Mouse (Mus musculus): Measurements from ENCODE around the gene Ptprt. TPM values are rescaled to one million over a fixed set of nuclear protein-coding genes. Genes with fewer than 3 reads are reported as not detected.

Gene Ptprt
- polyA plus RNA-seq (2012; rRNA removed), result 0.94 and 1.1 TPM in 2 replicates

DNA sequence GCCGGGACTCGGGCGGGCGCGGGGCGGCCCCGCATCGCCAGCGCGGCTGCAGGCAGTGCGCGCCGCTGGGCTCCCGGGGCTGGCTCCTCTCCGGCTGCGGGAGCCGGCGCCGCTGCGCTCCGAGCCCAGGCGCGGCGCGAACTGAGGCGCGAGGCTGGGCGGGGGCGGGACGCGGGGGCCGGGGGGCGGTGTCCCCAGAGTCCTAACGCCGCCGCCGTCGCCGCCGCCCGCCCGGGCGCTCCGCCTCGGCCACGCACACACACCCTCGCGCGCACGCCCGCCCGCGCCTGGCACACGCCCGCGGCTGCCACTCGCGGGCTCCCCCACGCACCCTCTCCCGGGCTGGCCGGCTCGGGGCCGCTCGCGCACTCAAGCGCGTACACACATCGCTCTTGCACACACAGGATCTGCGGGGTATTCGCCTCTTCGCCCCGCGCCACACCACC is at the start of gene Ptprt:
Gene Ptprt (minus strand): TSS at position 207 of the 446 bp plus-strand sequence.
- TF ChIP-seq POLR2A (IDR thresholded peaks at IDR 0.05; ENCODE audit: control insufficient read depth, extremely low read depth, insufficient read depth, low read length, poor library complexity) (no peak), CTCF (IDR thresholded peaks at IDR 0.05; ENCODE audit: borderline replicate concordance, control insufficient read depth, extremely low read depth, insufficient read depth, low read length, poor library complexity) (no peak)
- peaks cover 6% of the 10 kb centered on the region; the same call in 1 of the 2 replicates for H3K27me3 ChIP-seq (ENCODE audit: control insufficient read depth, insufficient read depth, low read length)
- no peaks in the 10 kb centered on the region for H3K36me3 ChIP-seq (ENCODE audit: control insufficient read depth, insufficient read depth, low read length)
- H3K4me3 ChIP-seq (ENCODE audit: control insufficient read depth, insufficient read depth, low read length), result no peak within 1 kb of the TSS
- 7% methylated on average over 73 of the region's 73 CpGs for WGBS
- no peak within 1 kb of the TSS for H3K27ac ChIP-seq (ENCODE audit: control insufficient read depth, insufficient read depth, low read length)
- no peak for DNase-seq
- H3K4me1 ChIP-seq (replicated peaks; ENCODE audit: control insufficient read depth, insufficient read depth, low read length), result no peaks in the 10 kb centered on the region

- Histone ChIP-seq H3K27me3 (ENCODE audit: control insufficient read depth, insufficient read depth, low read length) (no peaks in the 10 kb centered on the region), H3K27ac (ENCODE audit: control insufficient read depth, insufficient read depth, low read length) (no peak overlapping the region), H3K4me1 (replicated peaks; ENCODE audit: control insufficient read depth, insufficient read depth, low read length) (no peaks in the 10 kb centered on the region), H3K4me3 (ENCODE audit: control insufficient read depth, insufficient read depth, low read length) (no peak overlapping the region), H3K36me3 (ENCODE audit: control insufficient read depth, insufficient read depth, low read length) (no peaks in the 10 kb centered on the region)
- TF ChIP-seq POLR2A (IDR thresholded peaks at IDR 0.05; ENCODE audit: control insufficient read depth, extremely low read depth, insufficient read depth, low read length, poor library complexity), result no peak
- TF ChIP-seq CTCF (IDR thresholded peaks at IDR 0.05; ENCODE audit: borderline replicate concordance, control insufficient read depth, extremely low read depth, insufficient read depth, low read length, poor library complexity), result no peak
- DNase-seq, result no peak
- WGBS, result 83% methylated on average over 2 of the region's 2 CpGs
Measured at GRCm38 (mm10) chr2:162710443-162710842, 49.5 kb upstream of the Ptprt start.

DNA sequence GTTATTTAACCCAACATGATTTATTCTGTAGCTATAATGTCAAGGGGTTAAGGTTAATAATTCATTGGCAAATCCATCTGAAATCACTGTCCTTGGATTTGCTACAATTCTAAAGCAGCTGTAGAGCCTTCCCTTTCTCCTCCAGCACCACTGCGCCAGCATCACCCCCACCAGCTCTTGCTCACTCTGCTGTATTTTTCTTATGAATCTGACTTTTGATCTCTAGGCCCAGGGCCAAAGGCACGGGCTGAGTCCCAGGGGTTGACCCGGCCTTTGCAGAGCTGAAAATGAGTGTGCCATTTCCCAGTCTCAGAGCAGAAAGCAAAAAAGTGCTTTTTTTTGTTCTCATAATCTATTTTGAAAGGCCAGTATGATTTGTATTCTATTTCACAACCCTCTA is 38.7 kb upstream of the Ptprt start:
- Histone ChIP-seq H3K36me3 (ENCODE audit: control insufficient read depth, insufficient read depth, low read length) (no peaks in the 10 kb centered on the region), H3K27ac (ENCODE audit: control insufficient read depth, insufficient read depth, low read length) (no peak overlapping the region), H3K27me3 (ENCODE audit: control insufficient read depth, insufficient read depth, low read length) (no peaks in the 10 kb centered on the region), H3K4me1 (replicated peaks; ENCODE audit: control insufficient read depth, insufficient read depth, low read length) (no peaks in the 10 kb centered on the region), H3K4me3 (ENCODE audit: control insufficient read depth, insufficient read depth, low read length) (no peak overlapping the region)
- no peak for TF ChIP-seq POLR2A (IDR thresholded peaks at IDR 0.05; ENCODE audit: control insufficient read depth, extremely low read depth, insufficient read depth, low read length, poor library complexity)
- no peak for TF ChIP-seq CTCF (IDR thresholded peaks at IDR 0.05; ENCODE audit: borderline replicate concordance, control insufficient read depth, extremely low read depth, insufficient read depth, low read length, poor library complexity)
- 91% methylated on average over 3 of the region's 3 CpGs for WGBS
- no peak for DNase-seq

DNA sequence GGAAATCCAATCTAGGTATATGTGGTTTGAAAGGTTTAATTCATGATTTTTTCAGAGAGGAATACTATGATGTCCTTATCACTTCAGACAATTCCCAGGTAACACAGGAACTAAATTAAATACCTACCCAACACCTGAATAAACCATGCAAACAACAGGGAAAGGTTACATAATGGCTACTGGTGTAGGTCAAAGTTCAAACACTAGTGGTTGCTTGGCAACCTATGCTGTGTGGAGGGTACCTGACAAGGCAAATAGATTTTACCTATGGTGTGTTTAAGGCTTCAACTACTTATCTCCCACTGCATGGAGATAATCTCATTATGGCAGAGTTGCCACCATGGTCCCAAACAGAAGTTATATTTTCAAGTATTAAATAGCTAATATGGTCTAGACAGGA is 38.1 kb upstream of the Ptprt start:
- DNase-seq, result no peak
- Histone ChIP-seq H3K4me1 (replicated peaks; ENCODE audit: control insufficient read depth, insufficient read depth, low read length) (no peaks in the 10 kb centered on the region), H3K27ac (ENCODE audit: control insufficient read depth, insufficient read depth, low read length) (no peak overlapping the region), H3K27me3 (ENCODE audit: control insufficient read depth, insufficient read depth, low read length) (no peaks in the 10 kb centered on the region), H3K36me3 (ENCODE audit: control insufficient read depth, insufficient read depth, low read length) (no peaks in the 10 kb centered on the region), H3K4me3 (ENCODE audit: control insufficient read depth, insufficient read depth, low read length) (no peak overlapping the region)
- TF ChIP-seq CTCF (IDR thresholded peaks at IDR 0.05; ENCODE audit: borderline replicate concordance, control insufficient read depth, extremely low read depth, insufficient read depth, low read length, poor library complexity) (no peak), POLR2A (IDR thresholded peaks at IDR 0.05; ENCODE audit: control insufficient read depth, extremely low read depth, insufficient read depth, low read length, poor library complexity) (no peak)

- H3K27ac ChIP-seq (ENCODE audit: control insufficient read depth, insufficient read depth, low read length), result no peak overlapping the region
- H3K27me3 ChIP-seq (ENCODE audit: control insufficient read depth, insufficient read depth, low read length), result no peaks in the 10 kb centered on the region
- H3K4me3 ChIP-seq (ENCODE audit: control insufficient read depth, insufficient read depth, low read length), result no peak overlapping the region
- 85% methylated on average over 8 of the region's 8 CpGs for WGBS
- no peaks in the 10 kb centered on the region for H3K4me1 ChIP-seq (replicated peaks; ENCODE audit: control insufficient read depth, insufficient read depth, low read length)
- TF ChIP-seq CTCF (IDR thresholded peaks at IDR 0.05; ENCODE audit: borderline replicate concordance, control insufficient read depth, extremely low read depth, insufficient read depth, low read length, poor library complexity) (no peak), POLR2A (IDR thresholded peaks at IDR 0.05; ENCODE audit: control insufficient read depth, extremely low read depth, insufficient read depth, low read length, poor library complexity) (no peak)
- DNase-seq, result no peak
- no peaks in the 10 kb centered on the region for H3K36me3 ChIP-seq (ENCODE audit: control insufficient read depth, insufficient read depth, low read length)
Measured at GRCm38 (mm10) chr2:162698068-162698467, 37.1 kb upstream of the Ptprt start.

- TF ChIP-seq POLR2A (IDR thresholded peaks at IDR 0.05; ENCODE audit: control insufficient read depth, extremely low read depth, insufficient read depth, low read length, poor library complexity) (no peak), CTCF (IDR thresholded peaks at IDR 0.05; ENCODE audit: borderline replicate concordance, control insufficient read depth, extremely low read depth, insufficient read depth, low read length, poor library complexity) (no peak)
- no peaks in the 10 kb centered on the region for H3K36me3 ChIP-seq (ENCODE audit: control insufficient read depth, insufficient read depth, low read length)
- H3K4me3 ChIP-seq (ENCODE audit: control insufficient read depth, insufficient read depth, low read length), result no peak overlapping the region
- DNase-seq, result no peak
- H3K4me1 ChIP-seq (replicated peaks; ENCODE audit: control insufficient read depth, insufficient read depth, low read length), result no peaks in the 10 kb centered on the region
- 83% methylated on average over 10 of the region's 10 CpGs for WGBS
- H3K27ac ChIP-seq (ENCODE audit: control insufficient read depth, insufficient read depth, low read length), result no peak overlapping the region
- H3K27me3 ChIP-seq (ENCODE audit: control insufficient read depth, insufficient read depth, low read length), result no peaks in the 10 kb centered on the region
Measured at GRCm38 (mm10) chr2:162697151-162697550, 36.2 kb upstream of the Ptprt start.

DNA sequence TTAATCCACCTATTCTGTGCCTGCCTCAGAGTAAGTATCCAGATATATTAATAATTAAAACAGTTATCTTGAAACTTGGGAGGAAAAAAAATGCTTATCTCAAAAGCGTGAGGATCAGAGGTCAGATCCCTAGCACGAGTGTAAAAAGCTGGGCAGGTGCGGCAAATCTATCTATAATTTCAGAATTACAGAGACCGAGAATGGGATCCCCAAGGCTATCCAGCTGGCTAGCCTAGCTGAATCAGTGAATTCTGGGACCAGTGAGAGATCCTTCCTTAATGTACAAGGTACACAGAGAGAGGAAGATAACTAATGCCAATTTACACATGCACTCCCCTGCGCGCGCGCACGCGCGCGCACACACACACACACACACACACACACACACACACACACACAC is 31.2 kb upstream of the Ptprt start:
- H3K4me3 ChIP-seq (ENCODE audit: control insufficient read depth, insufficient read depth, low read length), result no peak overlapping the region
- peaks cover 4% of the 10 kb centered on the region; the same call in 1 of the 2 replicates for H3K4me1 ChIP-seq (replicated peaks; ENCODE audit: control insufficient read depth, insufficient read depth, low read length)
- no peaks in the 10 kb centered on the region for H3K36me3 ChIP-seq (ENCODE audit: control insufficient read depth, insufficient read depth, low read length)
- no peak for DNase-seq
- no peaks in the 10 kb centered on the region for H3K27me3 ChIP-seq (ENCODE audit: control insufficient read depth, insufficient read depth, low read length)
- WGBS, result 98% methylated on average over 12 of the region's 12 CpGs
- H3K27ac ChIP-seq (ENCODE audit: control insufficient read depth, insufficient read depth, low read length), result no peak overlapping the region
- TF ChIP-seq POLR2A (IDR thresholded peaks at IDR 0.05; ENCODE audit: control insufficient read depth, extremely low read depth, insufficient read depth, low read length, poor library complexity) (no peak), CTCF (IDR thresholded peaks at IDR 0.05; ENCODE audit: borderline replicate concordance, control insufficient read depth, extremely low read depth, insufficient read depth, low read length, poor library complexity) (no peak)
